Mouse (Mus musculus) lung, embryonic 16.5 days (tissue): ENCODE data around the gene Sptlc2. TPM values are rescaled to one million over a fixed set of nuclear protein-coding genes. Genes with fewer than 3 reads are reported as not detected.

Source experiments
- ATAC-seq: fragments of 200-750 bp; cut with Nextera tagmentation; 2 replicates; pipeline ENCODE4 v1.8.0; 2017; ENCODE audit warnings: low read depth, mild to moderate bottlenecking, moderate library complexity
- H3K27ac ChIP-seq: fragments of 300-500 bp; sonication (generic); 2 replicates; pipeline ENCODE4 v1.5.1; 2014; ENCODE audit warnings: mild to moderate bottlenecking, control low read depth, low read length
- H3K27me3 ChIP-seq: fragments of 300-500 bp; sonication (generic); 2 replicates; pipeline ENCODE4 v1.6.1; 2014; ENCODE audit warnings: low read depth, low read length, mixed read lengths; ENCODE audit not compliant: control insufficient read depth, insufficient read depth
- H3K36me3 ChIP-seq: fragments of 300-500 bp; sonication (generic); 2 replicates; pipeline ENCODE4 v1.6.1; 2014; ENCODE audit warnings: low read length; ENCODE audit not compliant: control insufficient read depth, insufficient read depth
- H3K4me1 ChIP-seq: fragments of 300-500 bp; sonication (generic); replicated peaks from 2 replicates; pipeline ENCODE4 v1.6.1; 2014; ENCODE audit warnings: low read length, mixed read lengths; ENCODE audit not compliant: control insufficient read depth, insufficient read depth
- H3K4me2 ChIP-seq: fragments of 300-500 bp; sonication (generic); 2 replicates; pipeline ENCODE4 v1.6.1; 2014; ENCODE audit warnings: low read depth, low read length, control low read depth
- H3K4me3 ChIP-seq: fragments of 300-500 bp; sonication (generic); 2 replicates; pipeline ENCODE4 v1.5.1; 2014; ENCODE audit warnings: mild to moderate bottlenecking, low read length, control low read depth
- H3K9ac ChIP-seq: fragments of 300-500 bp; sonication (generic); 2 replicates; pipeline ENCODE4 v1.6.1; 2014; ENCODE audit warnings: low read length, control low read depth
- H3K9me3 ChIP-seq: fragments of 300-500 bp; sonication (generic); 2 replicates; pipeline ENCODE4 v1.6.1; 2016; ENCODE audit warnings: low read length; ENCODE audit not compliant: control insufficient read depth
- WGBS: fragments of 180-500 bp; shearing (Covaris S2); extraction: QIAGEN DNeasy Blood & Tissue Kit; methylation state at CpG from one replicate; pipeline ENCODE4 v1.1.7; 2014; 5-methylcytosine and 5-hydroxymethylcytosine counted together
- microRNA-seq: library from miRNA; unstranded; fragments of <30 nt; microRNA quantifications from one replicate; pipeline ENCODE4, GENCODE M21; 2016
- polyA plus RNA-seq: library from polyadenylated mRNA; unstranded; fragments of >200 nt; fragmentation: Nextera tagmentation; extraction: Ambion mirVana; gene quantifications from 2 replicates; pipeline ENCODE4 v1.2.1, GENCODE M21; 2015

The Sptlc2 gene
- polyA plus RNA-seq, 1 experiment from 2014 or later = 97.4 TPM

DNA sequence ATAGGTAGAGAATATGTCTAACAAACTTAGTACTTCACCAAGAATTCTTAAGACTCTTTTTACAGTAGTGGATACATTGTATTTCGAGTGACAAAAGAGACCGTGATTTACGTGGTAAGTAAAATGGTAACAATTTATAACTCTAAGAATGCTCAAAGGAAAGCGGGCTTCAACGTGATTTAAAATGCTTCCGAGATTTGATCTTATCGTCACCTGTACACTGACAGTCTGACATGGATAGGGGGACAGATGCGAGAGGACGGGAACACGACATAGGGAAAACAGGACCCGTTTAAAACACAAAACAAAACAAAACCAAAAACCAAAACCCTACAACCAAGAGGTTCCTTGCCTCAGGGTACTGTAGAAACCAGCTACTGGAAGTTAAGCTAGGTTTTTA lies 122.7 kb downstream of the Sptlc2 start:
- WGBS = 21% methylated on average over 11 of the region's 11 CpGs
- no peak for ATAC-seq
- Histone ChIP-seq H3K9ac (peak overlapping the region; percentile 72), H3K4me1 (peaks cover 14% of the 10 kb centered on the region), H3K4me2 (peak overlapping the region; percentile 83), H3K27me3 (no peaks in the 10 kb centered on the region), H3K9me3 (no peaks in the 10 kb centered on the region), H3K36me3 (peaks cover 26% of the 10 kb centered on the region), H3K27ac (peak overlapping the region; percentile 62), H3K4me3 (peak overlapping the region; percentile 96)

DNA sequence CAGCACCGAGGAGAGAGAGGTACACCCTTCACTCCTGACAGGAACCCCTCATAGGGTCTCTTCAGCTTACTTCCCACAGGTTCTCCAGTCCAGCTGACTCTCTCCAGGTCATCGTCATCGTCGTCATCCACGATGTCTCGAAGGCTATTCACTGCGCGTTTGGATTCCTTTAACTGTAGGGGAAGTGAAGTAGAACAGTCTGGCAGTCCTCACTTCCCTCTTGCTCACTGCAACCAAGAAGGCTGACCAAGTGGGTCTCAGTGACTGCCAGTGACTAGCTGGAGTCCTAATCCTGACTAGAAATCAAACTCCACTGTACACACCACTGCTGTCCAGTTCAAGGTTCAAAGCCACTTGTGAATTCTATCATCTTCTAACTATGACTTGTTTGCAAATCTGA lies 127.6 kb downstream of the Sptlc2 start:
- no peak overlapping the region for H3K4me3 ChIP-seq
- no peak overlapping the region for H3K27ac ChIP-seq
- H3K9ac ChIP-seq = no peak overlapping the region
- ATAC-seq = no peak
- 0 out of 2 replicates have a peak, but pooled peaks cover 6% of the 10 kb centered on the region for H3K4me1 ChIP-seq
- no peaks in the 10 kb centered on the region for H3K9me3 ChIP-seq
- peaks cover 33% of the 10 kb centered on the region for H3K36me3 ChIP-seq
- WGBS = 92% methylated on average over 8 of the region's 8 CpGs
- H3K4me2 ChIP-seq = no peak overlapping the region
- H3K27me3 ChIP-seq = no peaks in the 10 kb centered on the region

DNA sequence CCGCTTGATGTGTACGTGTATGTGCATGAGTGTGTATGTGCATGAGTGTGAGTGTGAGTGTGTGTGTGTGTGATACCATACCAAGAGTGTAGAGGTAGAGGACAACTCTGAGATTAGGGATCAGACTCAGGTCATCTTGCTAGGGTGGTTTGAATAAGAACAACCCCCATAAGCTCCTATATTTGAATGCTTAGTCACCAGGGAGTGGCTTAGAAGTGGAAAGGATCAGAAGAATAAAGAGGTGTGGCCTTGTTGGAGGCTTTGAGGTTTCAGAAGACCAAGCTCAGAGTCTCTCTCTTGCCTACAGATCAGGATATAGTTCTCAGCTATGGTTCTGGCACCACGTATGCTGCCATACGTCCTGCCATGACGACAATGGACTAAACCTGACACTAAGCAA lies 131.5 kb downstream of the Sptlc2 start:
- H3K4me2 ChIP-seq = no peak overlapping the region
- no peak overlapping the region for H3K4me3 ChIP-seq
- H3K36me3 ChIP-seq = peaks cover 43% of the 10 kb centered on the region
- no peaks in the 10 kb centered on the region for H3K27me3 ChIP-seq
- H3K4me1 ChIP-seq = no peaks in the 10 kb centered on the region
- 90% methylated on average over 5 of the region's 5 CpGs for WGBS
- no peak overlapping the region for H3K9ac ChIP-seq
- no peak overlapping the region for H3K27ac ChIP-seq
- no peak for ATAC-seq
- H3K9me3 ChIP-seq = no peaks in the 10 kb centered on the region

Small RNA genes within 50 kb of the gene (microRNA-seq; reads per million reads assigned to microRNA genes)
- gene Gm47293 (not detected), gene Mir3068 (40.7 reads per million, percentile 39 among the genes with 10 or more reads in this experiment)

Other genes starting within 250 kb of the Sptlc2 start
- gene Gstz1, start 241.2 kb downstream of the Sptlc2 start, polyA plus RNA-seq = 42.6 and 44.2 TPM in 2 replicates
- gene Pomt2, start 240.4 kb downstream of the Sptlc2 start, polyA plus RNA-seq = 15.6 and 15.9 TPM in 2 replicates
- 1.5 and 1.8 TPM in 2 replicates for gene Samd15, start 188.6 kb downstream of the Sptlc2 start, polyA plus RNA-seq
- gene Tmed8, start 187.9 kb downstream of the Sptlc2 start, polyA plus RNA-seq = 2.4 and 2.7 TPM in 2 replicates
- 0.55 and 0.57 TPM in 2 replicates for gene Noxred1, start 149.6 kb downstream of the Sptlc2 start, polyA plus RNA-seq
- 40.8 and 41.7 TPM in 2 replicates for gene Vipas39, start 122.1 kb downstream of the Sptlc2 start, polyA plus RNA-seq
- gene Ahsa1, start 121.9 kb downstream of the Sptlc2 start, polyA plus RNA-seq = 202 and 207 TPM in 2 replicates
- gene Ism2, start 88.7 kb downstream of the Sptlc2 start, polyA plus RNA-seq = 0.92 and 1.0 TPM in 2 replicates
- 283 and 303 TPM in 2 replicates for gene Slirp, start 55.5 kb upstream of the Sptlc2 start, polyA plus RNA-seq
- 50.1 and 52.3 TPM in 2 replicates for gene Alkbh1, start 55.7 kb upstream of the Sptlc2 start, polyA plus RNA-seq
- 115 and 120 TPM in 2 replicates for gene Snw1, start 83.9 kb upstream of the Sptlc2 start, polyA plus RNA-seq
- not detected in 2 replicates for gene Gm5788, start 106.4 kb upstream of the Sptlc2 start, polyA plus RNA-seq
- gene Gm8300, start 126.0 kb upstream of the Sptlc2 start, polyA plus RNA-seq = not detected in 2 replicates
- gene Oog1, start 214.3 kb upstream of the Sptlc2 start, polyA plus RNA-seq = not detected in 2 replicates
- not detected in 2 replicates for gene Gm4027, start 230.5 kb upstream of the Sptlc2 start, polyA plus RNA-seq